Mouse (Mus musculus): ENCODE results near the gene H2-Q10. TPM values are rescaled to one million over a fixed set of nuclear protein-coding genes. Genes with fewer than 3 reads are reported as not detected.

Gene H2-Q10
- 0.56 and 0.66 TPM in 2 replicates for polyA plus RNA-seq (2015; fragmentation: Nextera tagmentation; extraction: Ambion mirVana)

DNA sequence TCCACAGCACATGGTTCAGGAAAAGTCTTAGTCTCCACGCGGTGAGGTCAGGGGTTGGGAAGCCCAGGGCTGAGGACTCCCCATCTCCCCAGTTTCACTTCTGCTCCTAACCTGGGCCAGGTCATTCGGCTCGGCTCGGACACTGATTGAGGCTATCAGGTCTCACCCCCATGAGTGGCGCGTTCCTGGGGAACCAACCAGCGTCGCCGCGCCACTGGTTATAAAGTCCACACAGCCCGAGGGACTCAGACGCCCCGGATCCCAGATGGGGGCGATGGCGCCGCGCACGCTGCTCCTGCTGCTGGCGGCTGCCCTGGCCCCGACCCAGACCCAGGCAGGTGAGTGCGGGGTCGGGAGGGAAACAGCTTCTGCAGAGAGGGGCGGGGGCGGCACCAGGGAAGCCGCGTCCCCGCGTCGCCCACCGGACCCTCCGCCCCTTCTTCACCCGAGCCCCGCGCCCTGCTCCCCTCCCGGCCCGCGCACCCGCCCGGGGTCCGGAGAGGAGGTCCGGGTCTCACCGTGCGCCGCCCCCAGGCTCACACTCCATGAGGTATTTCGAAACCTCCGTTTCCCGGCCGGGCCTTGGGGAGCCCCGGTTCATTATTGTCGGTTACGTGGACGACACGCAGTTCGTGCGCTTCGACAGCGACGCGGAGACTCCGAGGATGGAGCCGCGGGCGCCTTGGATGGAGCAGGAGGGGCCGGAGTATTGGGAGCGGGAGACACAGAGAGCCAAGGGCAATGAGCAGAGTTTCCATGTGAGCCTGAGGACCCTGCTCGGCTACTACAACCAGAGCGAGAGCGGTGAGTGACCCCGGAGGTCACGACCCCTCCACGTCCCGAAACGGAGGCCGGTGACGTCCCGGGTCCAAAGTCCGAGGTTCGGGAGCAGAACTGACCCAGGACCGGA lies at the start of gene H2-Q10:
Gene H2-Q10, plus strand, starts transcription at position 248 of the 910 bp plus-strand sequence.

DNA sequence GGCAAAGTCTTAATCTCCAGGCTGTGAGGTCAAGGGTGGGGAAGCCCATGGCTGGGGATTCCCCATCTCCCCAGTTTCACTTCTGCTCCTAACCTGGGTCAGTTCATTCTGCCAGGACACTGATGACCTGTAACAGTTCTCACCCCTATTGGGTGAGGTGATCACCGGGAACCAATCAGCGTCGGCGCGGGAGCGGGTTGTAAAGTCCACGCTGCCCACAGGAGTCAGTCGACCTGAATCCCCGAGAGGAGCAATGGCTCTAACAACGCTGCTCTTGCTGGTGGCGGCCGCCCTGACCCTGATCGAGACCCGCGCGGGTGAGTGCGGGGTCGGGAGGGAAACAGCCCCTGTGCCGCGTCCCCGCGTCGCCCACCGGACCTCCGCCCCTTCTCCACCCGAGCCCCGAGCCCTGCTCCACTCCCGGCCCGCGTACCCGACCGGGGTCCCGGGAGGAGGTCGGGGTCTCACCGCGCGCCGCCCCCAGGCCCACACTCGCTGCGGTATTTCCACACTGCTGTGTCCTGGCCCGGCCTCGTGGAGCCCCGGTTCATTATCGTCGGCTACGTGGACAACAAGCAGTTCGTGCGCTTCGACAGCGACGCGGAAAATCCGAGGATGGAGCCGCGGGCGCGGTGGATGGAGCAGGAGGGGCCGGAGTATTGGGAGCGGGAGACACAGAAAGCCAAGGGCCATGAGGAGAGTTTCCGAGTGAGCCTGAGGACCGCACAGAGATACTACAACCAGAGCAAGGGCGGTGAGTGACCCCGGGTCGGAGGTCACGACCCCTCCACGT lies 45.1 kb upstream of the H2-Q10 start, which contains the start of gene H2-Q6:
Gene H2-Q6, plus strand, starts transcription at position 227 of the 793 bp plus-strand sequence.

DNA sequence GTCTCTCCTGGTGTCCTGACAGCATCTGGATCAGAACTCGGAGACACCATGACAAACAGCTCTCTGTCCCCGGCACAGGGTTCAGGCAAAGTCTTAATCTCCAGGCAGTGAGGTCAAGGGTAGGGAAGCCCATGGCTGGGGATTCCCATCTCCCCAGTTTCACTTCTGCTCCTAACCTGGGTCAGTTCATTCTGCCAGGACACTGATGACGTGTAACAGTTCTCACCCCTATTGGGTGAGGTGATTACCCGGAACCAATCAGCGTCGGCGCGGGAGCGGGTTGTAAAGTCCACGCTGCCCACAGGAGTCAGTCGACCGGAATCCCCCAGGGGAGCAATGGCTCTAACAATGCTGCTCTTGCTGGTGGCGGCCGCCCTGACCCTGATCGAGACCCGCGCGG lies 31.0 kb upstream of the H2-Q10 start, which contains the start of gene H2-Q7:
Gene H2-Q7, plus strand, starts transcription at position 271 of the 400 bp plus-strand sequence.

DNA sequence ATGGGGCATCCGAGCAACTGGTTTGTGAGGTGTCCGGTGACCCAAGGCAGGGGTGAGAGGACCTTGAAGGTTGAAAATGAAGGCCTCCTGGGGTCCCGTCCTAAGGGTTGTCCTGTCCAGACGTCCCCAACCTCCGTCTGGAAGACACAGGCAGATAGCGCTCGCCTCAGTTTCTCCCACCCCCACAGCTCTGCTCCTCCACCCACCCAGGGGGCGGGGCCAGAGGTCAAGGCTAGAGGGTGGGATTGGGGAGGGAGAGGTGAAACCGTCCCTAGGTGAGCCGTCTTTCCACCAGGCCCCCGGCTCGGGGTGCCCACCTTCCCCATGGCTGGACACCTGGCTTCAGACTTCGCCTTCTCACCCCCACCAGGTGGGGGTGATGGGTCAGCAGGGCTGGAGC lies 35.9 kb downstream of the H2-Q10 start, which contains the start of gene Pou5f1:
Gene Pou5f1, plus strand, starts transcription at position 243 of the 400 bp plus-strand sequence.

DNA sequence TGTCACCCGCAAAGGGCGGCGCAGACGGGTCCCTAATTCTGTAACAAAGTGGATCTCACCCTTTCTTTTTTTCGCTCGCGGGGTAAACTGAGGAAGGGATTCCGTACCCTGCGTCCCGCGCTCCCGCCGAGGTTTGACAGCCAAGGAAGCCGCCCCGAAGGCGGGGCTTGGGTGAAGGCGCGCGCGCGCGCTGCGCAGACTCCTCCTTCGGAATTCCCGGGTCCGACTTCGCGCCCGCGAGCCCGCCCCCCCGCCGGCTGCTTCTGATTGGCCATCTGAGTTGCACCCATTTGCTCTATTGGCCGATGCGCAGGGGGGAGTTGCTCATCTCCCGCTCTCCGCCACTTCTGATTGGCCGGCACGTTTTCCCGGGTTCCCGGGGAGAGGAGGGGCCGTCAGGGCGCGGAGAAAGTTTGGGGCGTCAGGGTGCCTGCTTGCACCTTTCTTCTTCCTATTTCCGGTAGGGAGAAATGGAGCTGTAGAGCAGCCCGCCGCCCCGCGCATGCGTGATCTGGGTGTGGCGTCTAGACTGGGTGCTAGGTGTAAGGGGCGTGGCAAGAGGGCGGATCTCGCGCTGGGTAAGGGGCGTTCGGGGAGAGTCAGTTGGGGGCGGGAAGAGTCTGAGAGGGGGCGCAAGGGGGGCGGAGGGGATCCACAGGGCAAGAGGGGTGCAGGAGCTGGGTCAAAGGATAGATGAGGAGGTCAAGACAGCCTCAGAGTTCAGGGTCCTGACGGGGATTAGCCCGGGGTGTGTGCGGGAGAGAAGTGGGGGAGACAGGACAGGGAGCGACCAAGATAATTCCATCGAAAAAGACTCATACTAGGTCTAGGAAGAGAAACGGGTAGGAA lies 47.0 kb downstream of the H2-Q10 start, which contains the start of the genes Tcf19 and Cchcr1:
Gene Tcf19, minus strand, starts transcription at position 173 of the 849 bp plus-strand sequence.
Gene Cchcr1, plus strand, starts transcription at position 449 of the 849 bp plus-strand sequence.

Other genes starting within 250 kb of the H2-Q10 start
- gene Gm16181, start 249.3 kb upstream of the H2-Q10 start, polyA plus RNA-seq (2015; fragmentation: Nextera tagmentation; extraction: Ambion mirVana): 0.46 and 0.48 TPM in 2 replicates
- gene Atp6v1g2, start 236.4 kb upstream of the H2-Q10 start, polyA plus RNA-seq (2015; fragmentation: Nextera tagmentation; extraction: Ambion mirVana): 210 and 227 TPM in 2 replicates
- gene Nfkbil1, start 234.3 kb upstream of the H2-Q10 start, polyA plus RNA-seq (2015; fragmentation: Nextera tagmentation; extraction: Ambion mirVana): 12.5 and 13.2 TPM in 2 replicates
- 251 and 271 TPM in 2 replicates for gene Ddx39b, start 228.3 kb upstream of the H2-Q10 start, polyA plus RNA-seq (2015; fragmentation: Nextera tagmentation; extraction: Ambion mirVana)
- 158 and 172 TPM in 2 replicates for gene H2-D1, start 207.4 kb upstream of the H2-Q10 start, polyA plus RNA-seq (2015; fragmentation: Nextera tagmentation; extraction: Ambion mirVana)
- 0.65 and 1.1 TPM in 2 replicates for gene H2-Q1, start 149.7 kb upstream of the H2-Q10 start, polyA plus RNA-seq (2015; fragmentation: Nextera tagmentation; extraction: Ambion mirVana)
- gene H2-Q2, start 127.8 kb upstream of the H2-Q10 start, polyA plus RNA-seq (2015; fragmentation: Nextera tagmentation; extraction: Ambion mirVana): 9.1 and 10.5 TPM in 2 replicates
- gene H2-Q4, start 90.5 kb upstream of the H2-Q10 start, polyA plus RNA-seq (2015; fragmentation: Nextera tagmentation; extraction: Ambion mirVana): 0.97 and 1.9 TPM in 2 replicates
- gene H2-Q6, start 45.2 kb upstream of the H2-Q10 start, polyA plus RNA-seq (2015; fragmentation: Nextera tagmentation; extraction: Ambion mirVana): 0.92 and 1.9 TPM in 2 replicates
- 4.0 and 6.8 TPM in 2 replicates for gene H2-Q7, start 30.9 kb upstream of the H2-Q10 start, polyA plus RNA-seq (2015; fragmentation: Nextera tagmentation; extraction: Ambion mirVana)
- gene Pou5f1, start 35.9 kb downstream of the H2-Q10 start, polyA plus RNA-seq (2015; fragmentation: Nextera tagmentation; extraction: Ambion mirVana): not detected in 2 replicates
- gene Tcf19, start 46.7 kb downstream of the H2-Q10 start, polyA plus RNA-seq (2015; fragmentation: Nextera tagmentation; extraction: Ambion mirVana): 10.5 and 11.8 TPM in 2 replicates
- gene Cchcr1, start 47.0 kb downstream of the H2-Q10 start, polyA plus RNA-seq (2015; fragmentation: Nextera tagmentation; extraction: Ambion mirVana): 2.6 and 3.4 TPM in 2 replicates
- 0.28 and 0.44 TPM in 2 replicates for gene Psors1c2, start 63.1 kb downstream of the H2-Q10 start, polyA plus RNA-seq (2015; fragmentation: Nextera tagmentation; extraction: Ambion mirVana)
- 0.05 TPM in 1 of 2 replicates, not detected in the other for gene Cdsn, start 82.0 kb downstream of the H2-Q10 start, polyA plus RNA-seq (2015; fragmentation: Nextera tagmentation; extraction: Ambion mirVana)
- not detected in 2 replicates for gene 2300002M23Rik, start 97.4 kb downstream of the H2-Q10 start, polyA plus RNA-seq (2015; fragmentation: Nextera tagmentation; extraction: Ambion mirVana)
- gene Sfta2, start 131.5 kb downstream of the H2-Q10 start, polyA plus RNA-seq (2015; fragmentation: Nextera tagmentation; extraction: Ambion mirVana): not detected in 2 replicates
- not detected in 2 replicates for gene Gm9573, start 156.5 kb downstream of the H2-Q10 start, polyA plus RNA-seq (2015; fragmentation: Nextera tagmentation; extraction: Ambion mirVana)
- gene Mucl3, start 173.6 kb downstream of the H2-Q10 start, polyA plus RNA-seq (2015; fragmentation: Nextera tagmentation; extraction: Ambion mirVana): 0.08 TPM in 1 of 2 replicates, not detected in the other
- 11.0 and 15.0 TPM in 2 replicates for gene Vars2, start 197.5 kb downstream of the H2-Q10 start, polyA plus RNA-seq (2015; fragmentation: Nextera tagmentation; extraction: Ambion mirVana)
- 23.4 and 23.8 TPM in 2 replicates for gene Gtf2h4, start 203.7 kb downstream of the H2-Q10 start, polyA plus RNA-seq (2015; fragmentation: Nextera tagmentation; extraction: Ambion mirVana)
- 66.1 and 70.3 TPM in 2 replicates for gene Ddr1, start 234.5 kb downstream of the H2-Q10 start, polyA plus RNA-seq (2015; fragmentation: Nextera tagmentation; extraction: Ambion mirVana)